Mouse (Mus musculus): ENCODE results near the gene Carnmt1. TPM values are rescaled to one million over a fixed set of nuclear protein-coding genes. Genes with fewer than 3 reads are reported as not detected.

Carnmt1 gene
- polyA plus RNA-seq, 1 experiment, result 10.1 TPM

GRCm38 (mm10) chr19:18716374-18716773, 45.8 kb downstream of the Carnmt1 start:
- peak; percentile 81 for DNase-seq (ENCODE audit: low read depth)

GRCm38 (mm10) chr19:18720337-18720736, 49.8 kb downstream of the Carnmt1 start:
- TF ChIP-seq CTCF (IDR thresholded peaks at IDR 0.05; ENCODE audit: borderline replicate concordance, extremely low read depth, insufficient read depth, insufficient read length) (no peak), POLR2A (IDR thresholded peaks at IDR 0.05; ENCODE audit: borderline replicate concordance, extremely low read depth, insufficient read depth, insufficient read length, poor library complexity, severe bottlenecking) (no peak)

More at GRCm38 (mm10) chr19:18716374-18716773, 45.8 kb downstream of the Carnmt1 start:
- peak; percentile 69; the same call in 1 of the 2 replicates for TF ChIP-seq CTCF (IDR thresholded peaks at IDR 0.05; ENCODE audit: borderline replicate concordance, extremely low read depth, insufficient read depth, insufficient read length)
- no peak for TF ChIP-seq POLR2A (IDR thresholded peaks at IDR 0.05; ENCODE audit: borderline replicate concordance, extremely low read depth, insufficient read depth, insufficient read length, poor library complexity, severe bottlenecking)

DNA sequence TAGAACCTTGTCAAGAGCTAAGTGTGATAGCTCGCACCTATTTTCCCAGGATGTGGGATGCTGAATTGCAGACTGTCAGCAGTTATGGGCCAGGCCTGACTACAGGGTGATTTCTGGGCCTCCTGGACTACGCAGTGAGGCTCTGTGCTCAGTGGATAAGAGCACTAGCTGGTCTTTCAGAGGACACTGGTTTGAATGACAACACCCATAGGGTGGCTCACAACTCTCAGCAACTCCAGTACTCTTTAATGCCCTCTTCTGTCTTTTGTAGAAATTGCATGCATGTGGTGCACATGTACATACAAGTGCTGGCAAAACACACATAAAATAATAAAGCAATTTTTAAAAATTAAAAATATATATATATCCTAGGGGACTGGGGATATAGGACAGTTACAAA, 54.6 kb downstream of the Carnmt1 start:
- no peak for DNase-seq (ENCODE audit: low read depth)
- no peak for TF ChIP-seq POLR2A (IDR thresholded peaks at IDR 0.05; ENCODE audit: borderline replicate concordance, extremely low read depth, insufficient read depth, insufficient read length, poor library complexity, severe bottlenecking)
- TF ChIP-seq CTCF (IDR thresholded peaks at IDR 0.05; ENCODE audit: borderline replicate concordance, extremely low read depth, insufficient read depth, insufficient read length), result no peak

More at GRCm38 (mm10) chr19:18720337-18720736, 49.8 kb downstream of the Carnmt1 start:
- DNase-seq (ENCODE audit: low read depth), result no peak

DNA sequence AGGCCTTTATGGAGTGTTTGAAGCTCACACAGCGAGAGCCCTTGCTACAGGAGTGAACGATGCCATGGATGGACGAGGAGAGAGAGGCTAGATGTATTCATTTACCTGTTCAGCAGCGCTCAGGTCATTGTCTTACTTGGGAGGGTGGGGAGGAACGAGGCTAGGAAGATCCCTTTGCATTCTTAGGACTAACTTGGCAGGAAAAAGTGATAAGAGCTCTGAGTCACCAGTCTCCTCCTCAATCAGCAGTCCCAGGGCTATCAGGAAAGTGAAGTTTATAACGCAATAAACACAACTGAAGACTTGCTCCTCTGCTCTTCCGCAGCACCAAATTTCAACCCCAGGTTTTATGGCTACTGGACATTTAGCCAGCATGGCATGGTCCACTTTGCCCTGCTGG, 59.7 kb downstream of the Carnmt1 start:
- no peak for TF ChIP-seq POLR2A (IDR thresholded peaks at IDR 0.05; ENCODE audit: borderline replicate concordance, extremely low read depth, insufficient read depth, insufficient read length, poor library complexity, severe bottlenecking)
- TF ChIP-seq CTCF (IDR thresholded peaks at IDR 0.05; ENCODE audit: borderline replicate concordance, extremely low read depth, insufficient read depth, insufficient read length), result no peak

DNA sequence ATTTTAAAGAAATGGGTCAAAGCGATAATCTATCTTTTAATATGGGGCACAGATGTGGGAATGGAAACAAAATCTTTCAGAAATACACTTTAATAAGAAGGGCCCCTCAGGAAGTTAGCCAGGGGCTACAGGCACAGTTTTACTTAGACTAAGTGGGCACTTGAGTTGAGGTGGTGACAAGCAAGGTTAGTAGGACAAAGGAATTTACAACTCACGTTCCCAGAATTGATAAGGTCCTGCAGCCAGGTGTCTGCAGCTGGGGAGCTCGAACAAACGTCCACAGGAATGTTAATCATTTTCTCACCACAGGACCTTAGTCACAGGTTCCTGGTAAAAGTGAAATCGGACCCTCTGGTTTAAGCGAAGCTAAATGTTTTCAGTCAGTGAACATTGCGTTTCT, 60.5 kb downstream of the Carnmt1 start:
- DNase-seq (ENCODE audit: low read depth), result no peak
- TF ChIP-seq POLR2A (IDR thresholded peaks at IDR 0.05; ENCODE audit: borderline replicate concordance, extremely low read depth, insufficient read depth, insufficient read length, poor library complexity, severe bottlenecking) (no peak), CTCF (IDR thresholded peaks at IDR 0.05; ENCODE audit: borderline replicate concordance, extremely low read depth, insufficient read depth, insufficient read length) (no peak)

More for the DNA sequence above, 59.7 kb downstream of the Carnmt1 start:
- DNase-seq (ENCODE audit: low read depth), result no peak

DNA sequence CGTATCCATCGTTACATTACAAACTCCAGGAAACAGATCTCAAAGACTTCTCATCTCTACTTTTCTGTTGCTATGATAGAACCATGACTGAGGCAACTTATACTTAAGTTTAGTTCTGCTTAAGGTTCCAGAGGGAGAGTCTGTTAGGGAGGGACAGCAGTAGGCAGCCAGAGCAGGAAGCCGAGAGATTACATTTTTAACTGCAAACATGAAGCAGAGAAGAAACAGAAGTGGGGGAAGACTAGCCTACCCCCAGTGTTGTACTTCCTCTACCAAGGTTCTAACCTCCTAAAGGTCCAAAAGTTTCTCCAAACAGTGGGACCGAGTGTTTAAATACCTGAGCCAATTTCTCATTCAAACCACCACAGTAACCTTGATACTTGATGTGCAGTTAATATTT, 65.3 kb downstream of the Carnmt1 start:
- DNase-seq (ENCODE audit: low read depth), result no peak
- no peak for TF ChIP-seq POLR2A (IDR thresholded peaks at IDR 0.05; ENCODE audit: borderline replicate concordance, extremely low read depth, insufficient read depth, insufficient read length, poor library complexity, severe bottlenecking)
- TF ChIP-seq CTCF (IDR thresholded peaks at IDR 0.05; ENCODE audit: borderline replicate concordance, extremely low read depth, insufficient read depth, insufficient read length), result no peak

GRCm38 (mm10) chr19:18739146-18739545, 68.6 kb downstream of the Carnmt1 start:
- no peak for DNase-seq (ENCODE audit: low read depth)
- TF ChIP-seq POLR2A (IDR thresholded peaks at IDR 0.05; ENCODE audit: borderline replicate concordance, extremely low read depth, insufficient read depth, insufficient read length, poor library complexity, severe bottlenecking), result no peak
- TF ChIP-seq CTCF (IDR thresholded peaks at IDR 0.05; ENCODE audit: borderline replicate concordance, extremely low read depth, insufficient read depth, insufficient read length), result no peak

- no peak for DNase-seq (ENCODE audit: low read depth)
- TF ChIP-seq CTCF (IDR thresholded peaks at IDR 0.05; ENCODE audit: borderline replicate concordance, extremely low read depth, insufficient read depth, insufficient read length) (no peak), POLR2A (IDR thresholded peaks at IDR 0.05; ENCODE audit: borderline replicate concordance, extremely low read depth, insufficient read depth, insufficient read length, poor library complexity, severe bottlenecking) (no peak)
Measured at GRCm38 (mm10) chr19:18743946-18744345, 73.4 kb downstream of the Carnmt1 start.

DNA sequence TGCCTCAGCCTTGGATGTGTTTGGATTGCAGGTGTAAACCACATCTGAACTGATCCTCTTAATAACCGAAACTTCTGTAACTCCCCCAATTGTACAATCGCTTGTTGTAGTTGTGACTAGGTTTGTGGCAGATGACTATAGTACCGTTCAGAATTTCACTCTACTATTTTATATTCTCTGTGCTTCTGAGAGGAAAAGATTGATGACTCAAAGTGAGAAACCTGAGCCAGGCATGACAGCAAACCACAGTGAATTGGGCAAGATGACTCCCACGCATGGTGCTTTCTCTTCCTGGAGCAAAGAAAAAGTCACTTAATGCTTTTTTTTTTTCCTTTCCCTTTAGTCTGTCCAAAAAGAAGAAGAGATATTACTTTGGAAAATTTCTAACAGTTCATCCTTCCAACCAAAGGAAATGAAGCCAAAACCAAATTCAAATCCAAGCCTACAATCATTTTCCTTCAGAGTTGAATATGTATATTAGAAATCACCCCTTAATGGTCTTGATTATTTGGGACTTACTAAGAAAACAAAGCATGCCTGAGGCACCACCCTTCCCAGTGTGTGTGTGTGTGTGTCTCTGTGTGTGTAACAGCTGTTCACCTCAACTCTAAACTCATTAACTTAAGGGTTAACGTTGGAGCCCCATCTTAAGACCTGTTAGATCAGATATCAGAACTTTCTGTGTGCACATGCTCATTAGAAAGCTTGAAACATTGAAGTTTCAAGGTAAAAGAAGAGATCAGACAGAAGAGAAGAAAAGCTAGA, 76.2 kb downstream of the Carnmt1 start:
- no peak for DNase-seq (ENCODE audit: low read depth)
- no peak for TF ChIP-seq CTCF (IDR thresholded peaks at IDR 0.05; ENCODE audit: borderline replicate concordance, extremely low read depth, insufficient read depth, insufficient read length)
- TF ChIP-seq POLR2A (IDR thresholded peaks at IDR 0.05; ENCODE audit: borderline replicate concordance, extremely low read depth, insufficient read depth, insufficient read length, poor library complexity, severe bottlenecking), result no peak

DNA sequence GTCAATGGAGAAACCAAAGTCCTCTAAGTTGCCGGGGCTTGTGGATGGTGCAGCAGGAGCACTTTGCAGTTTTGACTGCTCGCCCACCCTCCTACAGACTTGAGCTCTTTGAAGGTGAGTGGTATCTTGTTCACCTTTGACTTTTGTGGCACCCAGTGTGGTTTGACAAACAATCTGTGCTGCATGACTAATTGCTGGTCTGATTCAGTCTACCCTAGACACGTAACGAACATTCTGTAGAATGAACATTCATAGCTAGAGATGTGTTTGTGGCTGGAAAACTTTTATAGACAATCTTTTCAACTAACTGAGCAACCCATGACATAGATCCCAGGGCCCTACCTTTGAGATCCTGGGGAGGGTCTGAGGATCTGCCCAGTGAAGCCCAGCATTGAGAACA, 76.8 kb downstream of the Carnmt1 start:
- DNase-seq (ENCODE audit: low read depth), result no peak
- TF ChIP-seq POLR2A (IDR thresholded peaks at IDR 0.05; ENCODE audit: borderline replicate concordance, extremely low read depth, insufficient read depth, insufficient read length, poor library complexity, severe bottlenecking) (no peak), CTCF (IDR thresholded peaks at IDR 0.05; ENCODE audit: borderline replicate concordance, extremely low read depth, insufficient read depth, insufficient read length) (no peak)

GRCm38 (mm10) chr19:18749598-18750339, 79.2 kb downstream of the Carnmt1 start, which contains the start of gene Trpm6:
Gene Trpm6, plus strand, starts transcription at chr19:18749983.
- DNase-seq (ENCODE audit: low read depth), result peak; percentile 1
- TF ChIP-seq POLR2A (IDR thresholded peaks at IDR 0.05; ENCODE audit: borderline replicate concordance, extremely low read depth, insufficient read depth, insufficient read length, poor library complexity, severe bottlenecking), result no peak
- no peak for TF ChIP-seq CTCF (IDR thresholded peaks at IDR 0.05; ENCODE audit: borderline replicate concordance, extremely low read depth, insufficient read depth, insufficient read length)

Other genes with a start within 250 kb of the Carnmt1 start
- 16.8 and 21.0 TPM in 2 replicates for gene Ostf1, start 38.9 kb upstream of the Carnmt1 start, polyA plus RNA-seq (2012; rRNA removed)
- 4.6 TPM in 2 replicates for gene Nmrk1, start 38.8 kb upstream of the Carnmt1 start, polyA plus RNA-seq (2012; rRNA removed)
- 45.1 and 63.5 TPM in 2 replicates for gene D030056L22Rik, start 42.4 kb downstream of the Carnmt1 start, polyA plus RNA-seq (2012; rRNA removed)
- gene Trpm6, start 79.2 kb downstream of the Carnmt1 start, polyA plus RNA-seq (2012; rRNA removed), result 0.20 and 0.27 TPM in 2 replicates